Comparison of ENCODE assay signal across 9 mouse cellular contexts in genomic region chr2:165881220-165881584, GRCm38 (mm10). TPM values are rescaled to one million over a fixed set of nuclear protein-coding genes. Genes with fewer than 3 reads are reported as not detected.
DNase-seq lines count a peak whose midpoint lies in the region; ATAC-seq and TF ChIP-seq lines count a peak whose summit lies in the region.
"Had no signal": no experiment of that assay in that cellular context is flagged by ENCODE, and none has a peak within 500 bp of the region (broad histone marks: within the 10 kb centered on the region; RNA-seq: fewer than 3 reads in every experiment).

No protein-coding gene starts in this region.

- no peak for TF ChIP-seq EP300 in heart, adult 2 months (IDR thresholded peaks at IDR 0.05; ENCODE audit: insufficient read depth, low read depth, low read length)
- TF ChIP-seq EP300 in ES-Bruce4 (IDR thresholded peaks at IDR 0.05; ENCODE audit: insufficient read depth, low read depth, low read length), result no peak

- no peaks in the 10 kb centered on the region for H3K9me3 ChIP-seq in ES-Bruce4 (replicated peaks; ENCODE audit: control insufficient read depth, insufficient read depth, low read length, poor library complexity, severe bottlenecking)
- H3K9me3 ChIP-seq in forebrain, embryonic 15.5 days, result no peaks in the 10 kb centered on the region
- H3K9me3 ChIP-seq in liver, embryonic 15.5 days (replicated peaks), result no peaks in the 10 kb centered on the region

- H3K4me1 ChIP-seq in heart, adult 2 months (ENCODE audit: control insufficient read depth, insufficient read depth, low read length), result peaks cover 66% of the 10 kb centered on the region
- peaks cover 8% of the 10 kb centered on the region for H3K4me1 ChIP-seq in ES-Bruce4 (ENCODE audit: control insufficient read depth, insufficient read depth, low read length)
- H3K4me1 ChIP-seq in forebrain, embryonic 15.5 days, result peaks cover 97% of the 10 kb centered on the region
- peaks cover 97% of the 10 kb centered on the region for H3K4me1 ChIP-seq in liver, embryonic 15.5 days (replicated peaks)

- no peak overlapping the region for H3K9ac ChIP-seq in heart, adult 2 months (ENCODE audit: low read depth, low read length)
- peak overlapping the region; percentile 91 for H3K9ac ChIP-seq in ES-Bruce4 (ENCODE audit: low read depth, poor library complexity, severe bottlenecking)
- no peak overlapping the region for H3K9ac ChIP-seq in forebrain, embryonic 15.5 days (replicated peaks)
- peak overlapping the region; percentile 78; the same call in 1 of the 2 replicates for H3K9ac ChIP-seq in liver, embryonic 15.5 days

- H3K79me2 ChIP-seq in heart, adult 2 months (replicated peaks; ENCODE audit: control insufficient read depth, insufficient read depth, low read length), result peaks cover 4% of the 10 kb centered on the region; the same call in 1 of the 2 replicates

- intact Hi-C loops in heart, adult 2 months (cut with DNase I), result no loop called here

- no peaks in the 10 kb centered on the region for H3K27me3 ChIP-seq in heart, adult 2 months (ENCODE audit: control insufficient read depth, insufficient read depth, low read length)
- H3K27me3 ChIP-seq in ES-Bruce4 (ENCODE audit: control insufficient read depth, insufficient read depth, low read length, poor library complexity, severe bottlenecking), result no peaks in the 10 kb centered on the region
- H3K27me3 ChIP-seq in forebrain, embryonic 15.5 days, result no peaks in the 10 kb centered on the region
- no peaks in the 10 kb centered on the region for H3K27me3 ChIP-seq in liver, embryonic 15.5 days

- ATAC-seq in forebrain, embryonic 15.5 days (replicated peaks), result no peak
- ATAC-seq in liver, embryonic 15.5 days (ENCODE audit: insufficient read depth), result no peak

- TF ChIP-seq CTCF in heart, adult 2 months (IDR thresholded peaks at IDR 0.05), result no peak
- TF ChIP-seq CTCF in ES-Bruce4 (IDR thresholded peaks at IDR 0.05; ENCODE audit: low read depth, low read length), result no peak

- DNase-seq in heart, adult 2 months, result no peak
- no peak for DNase-seq in heart, adult 11 months
- no peak for DNase-seq in urinary bladder, postnatal 14 days (ENCODE audit: low spot score)
- DNase-seq in Muller cell, postnatal 12 days (ENCODE audit: inconsistent ontology term), result no peak
- no peak for DNase-seq in lung, postnatal 10 days
- DNase-seq: thymus, postnatal 36 days had no signal

- no peak overlapping the region for H3K4me3 ChIP-seq in heart, adult 2 months
- peak overlapping the region; percentile 32; the same call in 1 of the 2 replicates for H3K4me3 ChIP-seq in ES-Bruce4 (ENCODE audit: low read depth, low read length)
- H3K4me3 ChIP-seq in forebrain, embryonic 15.5 days, result peak overlapping the region; percentile 37
- peak overlapping the region; percentile 61; the same call in 1 of the 2 replicates for H3K4me3 ChIP-seq in liver, embryonic 15.5 days (replicated peaks)

- H3K27ac ChIP-seq in heart, adult 2 months, result peak overlapping the region; percentile 73
- peak overlapping the region; percentile 82 for H3K27ac ChIP-seq in ES-Bruce4 (ENCODE audit: insufficient read depth, low read length)
- peak overlapping the region; percentile 100 for H3K27ac ChIP-seq in forebrain, embryonic 15.5 days (replicated peaks)
- H3K27ac ChIP-seq in liver, embryonic 15.5 days (replicated peaks), result peak overlapping the region; percentile 76

- peak overlapping the region; percentile 67 for H3K4me2 ChIP-seq in forebrain, embryonic 15.5 days (replicated peaks)
- H3K4me2 ChIP-seq in liver, embryonic 15.5 days, result peak overlapping the region; percentile 96

- TF ChIP-seq POLR2A in heart, adult 2 months (IDR thresholded peaks at IDR 0.05; ENCODE audit: insufficient read depth, low read depth, low read length), result no peak
- no peak for TF ChIP-seq POLR2A in ES-Bruce4 (IDR thresholded peaks at IDR 0.05; ENCODE audit: insufficient read depth, low read length)

- WGBS in heart, adult 2 months, result 15% methylated on average over 3 of the region's 3 CpGs
- 6% methylated on average over 3 of the region's 3 CpGs for WGBS in forebrain, embryonic 15.5 days
- WGBS in liver, embryonic 15.5 days (ENCODE audit: insufficient replicate concordance), result 39% methylated on average over 3 of the region's 3 CpGs

- peaks cover 42% of the 10 kb centered on the region for H3K36me3 ChIP-seq in heart, adult 2 months (ENCODE audit: control insufficient read depth, insufficient read depth, low read length)
- no peaks in the 10 kb centered on the region; the same call in 1 of the 2 replicates for H3K36me3 ChIP-seq in ES-Bruce4 (ENCODE audit: control insufficient read depth, insufficient read depth, low read length, poor library complexity, severe bottlenecking)
- H3K36me3 ChIP-seq in forebrain, embryonic 15.5 days, result no peaks in the 10 kb centered on the region
- peaks cover 47% of the 10 kb centered on the region for H3K36me3 ChIP-seq in liver, embryonic 15.5 days (replicated peaks)

RNA-seq across cellular contexts. Expression of gene Zmynd8, which starts 17.6 kb away (rescaled TPM):
- 10 to 100 TPM; 44.4 to 47.2 TPM for total RNA-seq in heart, adult 2 months (2021)
- 20.4 and 31.2 TPM in 2 replicates for polyA plus RNA-seq in heart, adult 2 months (2012; rRNA removed)
- 231 and 237 TPM in 2 replicates for polyA plus RNA-seq in ES-Bruce4 (2011; ENCODE audit: insufficient read depth, insufficient read length, low read depth, missing spikeins)
- 81.0 and 85.9 TPM in 2 replicates for polyA plus RNA-seq in forebrain, embryonic 15.5 days (2015; fragmentation: Nextera tagmentation; extraction: Ambion mirVana)
- 19.1 and 24.6 TPM in 2 replicates for polyA plus RNA-seq in liver, embryonic 15.5 days (2015; fragmentation: Nextera tagmentation; extraction: Ambion mirVana)

Comparison
In these comparisons a context has a peak if more than half of its experiments do, and no peak if none do; other contexts are left out.
1. H3K9ac ChIP-seq: peak in ES-Bruce4 (single experiment) and liver, embryonic 15.5 days (single experiment); none in heart, adult 2 months (single experiment) and forebrain, embryonic 15.5 days (single experiment).
2. Peak in every context shown above with its lines, with median percentiles within 50 percentile points of each other: H3K27ac ChIP-seq.